Mouse (Mus musculus) embryo, embryonic 9.5 days (tissue): Measurements from ENCODE around the gene Arid2.
"Not testable (repeated sequence)": the region's sequence is repeated elsewhere in the genome, so short reads cannot be mapped to it uniquely, and the experiment has no call there.

Experiments used
- DNase-seq: peaks from one replicate; pipeline ENCODE4 v3.0.0-alpha.2; 2017; ENCODE audit errors: extremely low spot score

The Arid2 gene

DNA sequence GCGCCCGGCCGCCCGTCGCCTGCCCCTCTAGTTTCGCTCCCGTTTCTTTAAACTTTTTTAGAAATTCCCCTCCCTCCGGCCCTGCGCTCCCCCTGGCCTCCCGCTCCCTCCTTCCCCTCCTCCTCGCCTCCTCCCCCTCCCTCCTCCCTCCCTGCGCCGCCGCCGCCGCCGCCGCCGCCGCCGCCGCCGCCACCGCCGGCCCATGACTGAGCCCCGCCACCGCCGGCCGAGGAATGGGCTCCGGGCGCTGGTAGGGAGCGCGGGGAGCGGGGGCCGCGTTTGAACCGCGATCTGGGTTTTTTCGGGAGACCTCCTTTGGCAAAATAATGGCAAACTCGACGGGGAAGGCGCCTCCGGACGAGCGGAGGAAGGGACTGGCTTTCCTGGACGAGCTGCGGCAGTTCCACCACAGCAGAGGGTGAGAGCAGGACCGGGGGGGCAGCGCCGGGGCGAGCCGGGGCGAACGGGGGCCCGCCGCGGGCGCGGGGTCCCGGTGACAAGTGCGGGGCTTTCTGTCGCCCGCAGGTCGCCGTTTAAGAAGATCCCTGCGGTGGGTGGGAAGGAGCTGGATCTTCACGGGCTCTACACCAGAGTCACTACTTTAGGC lies at the start of gene Arid2:
Gene Arid2, plus strand, starts transcription at position 150 of the 607 bp plus-strand sequence.
- peak; percentile 85 for DNase-seq

DNA sequence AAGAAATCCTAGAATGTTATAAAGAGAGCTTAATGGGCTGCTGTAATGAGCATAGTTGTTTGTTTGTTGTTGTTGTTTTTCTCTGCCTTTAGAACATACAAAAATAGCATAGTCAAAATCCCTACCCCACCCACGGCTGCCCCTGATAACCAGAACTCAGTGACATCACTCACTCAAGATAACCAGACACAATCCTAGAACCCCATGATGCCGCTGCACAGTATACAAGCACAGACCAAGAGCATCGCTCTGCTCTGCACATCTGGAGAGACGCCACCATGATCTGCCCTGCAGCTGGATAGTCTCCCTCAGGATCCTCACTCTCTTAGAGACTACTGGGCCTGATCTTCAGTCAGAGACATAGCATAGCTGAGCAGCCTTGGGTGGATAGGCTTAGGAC lies 49.2 kb upstream of the Arid2 start:
- DNase-seq = no peak

DNA sequence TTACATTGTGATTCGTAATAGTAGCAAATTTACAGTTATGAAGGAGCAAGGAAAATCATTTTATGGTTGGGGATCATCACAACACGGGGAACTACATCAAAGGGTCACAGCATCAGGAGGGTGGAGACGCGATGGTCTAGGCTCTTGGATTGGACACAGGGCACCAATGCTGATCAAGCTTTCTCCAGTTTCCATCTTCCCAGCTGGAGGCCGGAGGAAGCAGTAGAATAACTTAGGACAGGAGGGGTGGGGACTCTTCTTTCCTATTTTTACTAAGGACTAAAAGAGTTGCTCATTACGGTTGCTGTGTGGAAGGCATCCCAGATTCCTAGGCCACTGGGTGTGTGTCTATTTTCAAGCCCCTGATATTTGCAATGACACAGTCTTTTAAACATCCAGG lies 43.1 kb upstream of the Arid2 start:
- DNase-seq = no peak

DNA sequence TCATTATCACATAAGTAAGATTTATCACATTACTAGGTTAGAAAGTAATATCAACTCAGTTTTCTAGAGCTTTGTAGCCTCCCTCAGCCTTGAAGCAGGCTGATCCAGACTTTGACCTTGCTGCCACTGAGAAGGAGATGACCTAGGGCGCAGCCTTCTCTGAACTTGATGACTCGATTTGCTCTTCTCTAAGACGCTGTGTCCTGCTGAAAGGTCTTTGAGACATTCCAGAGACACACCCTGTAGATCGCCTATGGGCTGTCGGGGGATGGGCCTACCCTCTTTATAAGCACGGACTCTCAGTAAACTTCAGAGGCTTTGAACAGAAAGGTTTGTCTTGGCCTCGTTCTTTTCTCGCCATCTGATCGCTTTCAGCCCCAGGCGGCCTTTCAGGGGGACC lies 42.6 kb upstream of the Arid2 start:
- DNase-seq = not testable (repeated sequence)

DNA sequence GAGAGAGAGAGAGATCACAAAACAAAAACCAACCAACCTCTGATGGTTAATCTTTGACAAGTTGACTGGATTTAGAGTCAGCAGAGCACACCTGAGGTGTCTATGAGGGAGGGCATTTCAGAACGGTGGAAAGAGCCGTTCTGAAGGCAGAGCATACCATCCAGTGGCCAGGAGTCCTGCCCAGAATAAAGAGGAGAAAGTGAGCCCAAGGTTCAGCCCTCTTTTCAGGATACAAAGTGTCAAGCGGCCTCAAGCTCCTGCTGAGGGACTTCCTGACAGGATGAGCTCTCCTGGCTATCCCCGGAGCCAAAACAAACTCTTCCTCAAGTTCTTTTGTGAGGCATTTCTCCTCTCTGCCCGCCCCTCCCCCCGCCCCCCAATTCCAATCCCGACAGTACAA lies 33.5 kb upstream of the Arid2 start:
- DNase-seq = no peak

DNA sequence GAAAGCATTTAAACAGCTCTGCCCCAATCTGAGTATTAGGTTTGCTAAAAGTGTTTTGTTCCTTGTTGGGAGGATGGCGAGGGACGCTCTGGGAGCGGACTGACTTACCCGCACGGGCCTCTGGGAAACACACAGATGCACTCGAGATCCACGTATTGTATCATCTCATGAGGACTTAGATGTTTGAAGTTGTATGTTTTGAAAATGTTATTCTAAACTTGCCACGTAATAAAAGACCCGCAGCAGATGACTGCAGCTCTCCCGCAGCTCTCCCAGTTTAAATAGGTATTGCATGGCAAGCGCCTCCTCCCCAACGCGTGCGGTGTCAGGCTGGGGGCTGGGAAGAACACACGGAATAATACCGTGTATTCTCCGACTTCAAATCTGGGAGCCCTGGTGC lies 33.0 kb upstream of the Arid2 start:
- peak; percentile 31 for DNase-seq

DNA sequence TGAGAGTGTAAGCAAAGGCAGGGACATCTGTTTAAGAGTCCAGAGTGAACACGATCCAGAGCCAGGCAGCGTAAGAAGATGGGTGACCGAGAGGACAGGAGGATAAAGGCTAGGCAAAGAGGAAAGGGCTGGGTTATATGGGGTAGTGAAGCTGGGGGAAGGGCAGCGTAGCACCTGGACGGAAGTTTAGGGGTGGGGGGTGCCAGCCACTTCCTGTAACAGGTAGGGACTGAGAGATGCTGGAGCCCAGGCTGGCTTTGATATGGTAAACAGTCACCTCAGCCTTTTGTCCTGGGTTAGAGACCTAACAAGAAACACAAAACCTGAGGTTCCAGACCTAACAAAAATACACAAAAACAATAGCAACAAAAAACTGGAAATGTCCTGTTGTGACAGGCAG lies 29.5 kb upstream of the Arid2 start:
- DNase-seq = no peak

DNA sequence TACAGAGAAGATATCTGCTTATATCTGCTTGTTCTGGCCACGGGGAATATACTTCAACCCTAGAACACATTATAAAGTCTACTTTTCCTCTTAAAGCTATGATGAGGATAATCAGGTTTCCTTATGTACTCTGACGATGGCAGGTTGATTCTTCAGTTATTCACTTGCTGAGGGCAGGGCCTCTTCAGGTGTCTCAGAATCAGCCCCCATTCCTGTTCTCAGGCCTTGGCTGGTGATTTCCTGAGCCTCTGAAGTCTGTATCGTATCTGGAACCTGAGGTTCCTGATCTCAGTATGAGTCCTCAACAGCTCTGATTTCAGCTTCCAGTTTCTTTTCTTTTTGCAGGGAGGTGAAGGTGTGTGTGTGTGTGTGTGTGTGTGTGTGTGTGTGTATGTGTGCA lies 22.7 kb upstream of the Arid2 start:
- DNase-seq = no peak

DNA sequence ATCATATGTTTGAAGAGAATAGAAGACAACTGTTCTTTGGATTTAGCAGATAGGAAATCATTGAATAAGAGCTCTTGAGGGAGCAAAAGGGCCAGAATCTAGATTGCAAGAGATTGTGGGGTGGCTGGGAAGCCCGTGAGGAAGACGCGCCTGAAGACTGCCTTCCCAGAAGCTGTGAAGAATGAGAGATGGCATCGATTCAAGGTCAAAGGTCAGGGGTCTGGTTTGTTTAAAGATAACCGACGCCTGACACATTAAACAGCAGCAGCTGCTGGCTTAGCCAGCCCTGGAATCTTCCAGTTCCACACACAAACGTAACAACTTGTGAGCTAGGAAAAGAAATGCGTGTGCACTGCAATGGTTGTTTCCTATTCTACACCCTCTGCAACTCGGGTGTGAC lies 19.4 kb upstream of the Arid2 start:
- no peak for DNase-seq

DNA sequence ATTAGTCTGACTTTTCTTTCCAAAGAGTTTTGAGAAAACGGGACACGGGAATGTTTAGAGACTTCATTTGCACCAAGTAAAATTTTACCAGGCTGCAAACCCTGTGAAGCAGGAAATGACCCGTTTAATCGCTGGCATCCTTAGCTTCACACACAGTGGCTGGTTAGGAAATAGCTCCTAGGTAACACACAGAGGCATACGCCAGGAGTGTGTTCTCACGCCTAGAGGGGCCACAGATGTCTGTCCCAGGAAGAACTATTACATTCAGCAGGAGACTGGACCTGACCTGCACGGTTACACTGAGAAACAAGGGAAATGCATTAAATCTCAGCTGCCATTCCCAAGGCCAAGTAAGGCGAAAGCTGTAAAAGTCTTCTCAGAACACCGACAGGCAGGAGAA lies 18.7 kb upstream of the Arid2 start:
- no peak for DNase-seq

DNA sequence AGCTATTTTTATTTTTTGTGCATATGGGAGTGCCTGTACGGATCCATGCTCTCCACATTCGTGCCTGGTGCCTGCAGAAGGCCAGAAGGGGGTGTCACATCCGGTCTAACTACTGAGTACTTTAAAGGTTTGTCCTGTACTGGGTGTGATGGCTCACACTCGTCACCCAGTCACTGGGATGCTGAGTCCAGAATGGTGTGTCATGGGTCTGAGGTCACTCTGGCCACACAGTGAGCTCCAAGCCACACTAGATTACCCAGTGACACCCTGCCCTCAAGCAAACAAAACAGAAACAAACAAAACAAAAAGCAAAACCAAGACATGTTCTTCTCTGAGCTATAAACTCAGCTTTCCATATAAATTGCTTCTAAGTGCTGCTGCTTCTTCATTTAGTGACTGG lies 17.9 kb upstream of the Arid2 start:
- no peak for DNase-seq

DNA sequence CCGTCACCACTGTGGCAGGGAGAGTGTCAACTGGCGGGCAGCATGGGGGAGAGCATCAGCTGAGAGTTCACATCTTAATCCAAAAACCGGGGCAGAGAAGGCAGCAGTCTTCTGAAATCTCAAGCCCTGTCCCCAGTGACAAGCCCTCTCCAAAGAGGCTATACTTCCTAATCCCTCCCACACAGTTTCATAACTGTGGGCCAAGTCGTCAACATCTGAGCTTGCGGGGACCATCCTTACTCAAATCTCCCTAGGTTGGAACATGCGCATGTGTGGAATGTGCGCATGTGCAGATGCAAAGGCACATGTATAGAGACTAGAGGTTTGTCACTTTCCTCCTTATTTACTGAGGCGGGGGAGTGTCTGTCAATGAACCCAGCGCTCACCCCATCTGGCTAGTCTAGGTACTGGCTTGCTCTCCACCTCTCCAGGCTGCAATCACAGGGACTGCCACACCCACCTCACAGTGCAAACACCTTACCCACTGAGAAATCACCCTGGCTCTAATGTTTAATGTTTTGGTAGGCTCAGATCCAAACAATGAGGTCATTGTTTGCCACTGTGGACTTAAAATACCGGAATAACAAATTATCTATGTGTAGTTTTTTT lies 16.9 kb upstream of the Arid2 start:
- no peak for DNase-seq

DNA sequence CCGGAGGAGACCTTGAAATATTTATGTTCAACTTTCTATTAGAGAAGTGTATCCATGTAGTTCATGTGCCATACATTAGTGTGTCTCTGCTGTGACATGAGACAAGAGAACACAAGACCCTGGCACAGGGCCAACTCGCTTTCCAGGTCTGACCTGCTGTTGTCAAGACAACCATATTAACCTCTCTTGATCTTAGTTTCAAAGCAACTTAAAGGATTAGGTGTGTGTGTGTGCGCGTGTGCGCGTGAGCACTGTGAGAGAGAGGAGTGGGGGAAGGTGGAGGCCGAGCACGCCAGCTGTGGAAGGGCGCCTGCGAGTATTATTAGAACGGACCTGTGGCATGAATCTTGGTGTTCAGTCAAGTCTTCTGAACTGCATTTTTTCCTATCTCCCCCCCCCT lies 15.0 kb upstream of the Arid2 start:
- no peak for DNase-seq

DNA sequence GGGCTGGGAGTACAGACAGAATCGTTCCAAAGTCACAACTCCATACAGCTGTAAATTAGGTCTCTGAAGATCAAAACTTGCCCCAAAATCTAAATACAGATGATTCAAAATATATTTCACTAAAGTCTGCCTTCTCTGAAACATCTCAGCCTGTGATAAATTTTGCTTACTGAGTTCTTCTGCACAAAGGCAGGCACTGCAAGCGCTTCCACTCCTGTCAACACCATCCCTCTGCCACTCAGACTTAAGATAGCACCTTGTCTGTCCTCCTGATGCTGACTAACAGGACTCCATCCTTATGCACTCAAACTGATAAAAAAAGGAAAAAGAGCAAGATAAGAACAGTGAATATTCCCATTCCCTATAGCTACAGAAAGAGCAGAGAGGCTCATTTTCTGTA lies 13.0 kb upstream of the Arid2 start:
- no peak for DNase-seq

DNA sequence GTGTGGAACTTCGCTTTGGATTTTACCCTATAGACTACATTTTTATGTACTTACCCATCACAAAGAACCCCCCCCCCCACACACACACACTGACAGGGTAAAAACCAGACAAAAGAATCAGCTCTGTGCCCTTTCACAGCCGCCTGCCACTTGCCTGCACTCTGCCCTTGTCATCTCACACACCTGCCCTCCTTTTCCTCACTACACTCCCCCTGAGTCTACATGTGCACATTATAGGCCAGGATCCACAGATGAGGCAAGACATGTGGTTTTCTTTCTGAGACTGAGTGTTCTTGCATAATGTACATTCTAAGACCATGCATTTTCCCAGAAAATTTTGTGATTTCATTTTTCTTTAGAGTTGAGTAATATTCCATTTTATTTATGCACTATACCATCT lies 12.1 kb upstream of the Arid2 start:
- DNase-seq = no peak

DNA sequence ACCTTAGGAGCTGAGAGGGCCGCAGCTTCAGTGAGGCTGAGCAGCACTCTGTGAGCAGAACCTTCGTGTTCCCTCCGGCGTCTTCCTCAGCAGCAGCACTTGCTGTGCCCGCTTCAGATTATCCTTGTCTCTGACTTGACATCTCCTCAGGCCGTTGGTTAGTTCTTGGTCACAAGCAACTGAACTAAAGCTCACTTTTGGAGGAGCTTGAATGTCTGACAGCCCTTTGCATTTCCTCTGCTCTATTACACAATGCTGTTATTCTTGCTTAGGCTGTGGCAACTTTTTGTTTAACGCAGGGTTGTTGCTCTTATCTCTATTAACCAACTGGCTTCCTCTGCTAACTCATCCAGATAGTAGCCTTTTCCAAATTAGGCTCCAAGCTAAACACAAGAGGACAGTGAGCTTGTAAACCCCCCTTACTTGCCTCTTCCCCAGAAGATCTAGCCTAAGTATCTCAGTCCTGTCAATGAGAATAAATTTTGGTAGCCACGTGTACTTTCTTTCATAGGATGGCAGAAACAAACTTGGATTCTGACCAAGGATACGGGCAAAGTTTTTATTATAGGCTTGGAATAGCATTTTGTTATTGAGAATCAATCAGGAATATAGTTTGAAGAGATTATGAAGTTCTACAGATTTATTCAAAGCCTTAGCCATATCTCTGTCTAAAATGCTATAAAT lies 11.4 kb upstream of the Arid2 start:
- no peak for DNase-seq

DNA sequence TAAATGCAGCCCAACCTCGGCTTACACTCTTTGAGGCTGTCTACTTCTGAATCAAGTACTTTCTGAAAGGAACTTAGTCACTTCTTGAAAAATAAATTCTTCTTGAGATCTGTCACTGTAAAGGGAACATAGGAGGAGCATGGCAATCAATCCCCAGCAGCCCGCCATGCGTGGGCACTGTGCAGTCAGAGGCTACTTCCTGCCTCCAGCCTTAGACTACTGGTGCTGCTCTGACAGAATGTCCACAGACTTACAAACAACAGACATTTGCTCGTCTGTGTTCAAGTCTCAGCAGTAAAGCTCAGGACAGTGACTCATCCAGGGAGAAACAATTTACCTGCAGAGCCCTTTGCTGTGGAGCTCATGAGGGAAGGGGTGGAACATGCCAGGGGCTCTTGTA lies 10.3 kb upstream of the Arid2 start:
- DNase-seq = no peak

DNA sequence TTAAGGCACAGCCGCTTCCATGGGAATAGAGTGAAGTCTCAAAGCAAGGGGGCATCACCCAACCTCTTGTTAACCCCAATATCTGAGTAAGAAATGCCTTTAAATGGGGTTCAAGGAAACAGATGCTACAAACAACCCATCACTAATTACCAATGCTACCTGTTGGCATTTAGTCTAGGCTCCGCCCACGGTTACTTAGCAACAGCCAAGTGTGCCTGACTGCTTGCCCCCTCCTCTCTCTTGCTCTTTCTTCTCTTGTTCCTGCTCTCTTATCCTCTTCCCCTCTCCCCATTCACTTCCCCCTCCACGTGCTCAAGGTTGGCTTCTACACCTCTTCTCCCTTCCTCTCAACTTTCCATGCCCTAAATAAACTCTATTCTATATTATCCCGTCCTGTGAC lies 6.1 kb upstream of the Arid2 start:
- no peak for DNase-seq

DNA sequence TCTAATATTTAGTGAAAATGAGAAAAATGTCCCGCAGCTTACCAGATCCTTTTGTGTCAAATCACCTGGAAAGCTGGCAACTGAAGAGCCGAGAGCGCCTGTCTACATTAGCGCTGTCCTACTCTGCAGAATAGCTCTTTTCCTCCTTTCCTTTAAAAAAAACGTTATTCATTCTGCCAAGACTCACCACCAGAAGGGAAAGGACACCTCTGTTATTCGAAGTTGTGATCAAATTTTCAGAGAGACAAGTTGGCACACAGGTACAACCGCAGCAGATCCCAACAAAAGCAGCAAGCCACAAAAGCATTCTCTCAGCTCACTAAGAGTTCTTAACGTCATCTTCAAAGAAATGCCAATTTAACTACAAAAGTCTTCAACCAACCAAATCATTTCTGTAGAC lies 4.2 kb upstream of the Arid2 start:
- no peak for DNase-seq

DNA sequence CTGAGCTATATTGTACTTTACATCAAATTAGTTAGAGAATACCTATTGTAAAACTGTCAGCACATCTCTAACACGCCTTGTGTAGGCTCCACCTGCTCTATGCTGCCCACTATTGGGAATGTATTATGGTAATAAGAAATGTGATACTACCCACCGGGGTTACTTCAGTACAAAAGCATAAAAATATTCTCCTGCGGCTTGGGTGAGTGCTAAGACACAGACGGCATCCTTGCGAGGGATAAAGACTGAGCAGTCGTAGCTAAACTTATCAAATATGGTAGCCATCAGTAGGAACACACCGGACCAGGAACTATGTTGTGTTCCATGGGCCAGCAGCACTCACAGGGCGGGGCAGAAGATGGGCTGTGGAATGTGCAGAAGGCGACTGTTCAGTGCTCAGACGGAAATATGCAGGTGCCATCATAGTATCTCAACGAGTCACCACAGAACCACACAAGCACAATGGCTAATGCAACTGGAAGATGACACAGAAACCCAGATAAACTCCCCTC lies 3.3 kb upstream of the Arid2 start:
- DNase-seq = peak; percentile 46

DNA sequence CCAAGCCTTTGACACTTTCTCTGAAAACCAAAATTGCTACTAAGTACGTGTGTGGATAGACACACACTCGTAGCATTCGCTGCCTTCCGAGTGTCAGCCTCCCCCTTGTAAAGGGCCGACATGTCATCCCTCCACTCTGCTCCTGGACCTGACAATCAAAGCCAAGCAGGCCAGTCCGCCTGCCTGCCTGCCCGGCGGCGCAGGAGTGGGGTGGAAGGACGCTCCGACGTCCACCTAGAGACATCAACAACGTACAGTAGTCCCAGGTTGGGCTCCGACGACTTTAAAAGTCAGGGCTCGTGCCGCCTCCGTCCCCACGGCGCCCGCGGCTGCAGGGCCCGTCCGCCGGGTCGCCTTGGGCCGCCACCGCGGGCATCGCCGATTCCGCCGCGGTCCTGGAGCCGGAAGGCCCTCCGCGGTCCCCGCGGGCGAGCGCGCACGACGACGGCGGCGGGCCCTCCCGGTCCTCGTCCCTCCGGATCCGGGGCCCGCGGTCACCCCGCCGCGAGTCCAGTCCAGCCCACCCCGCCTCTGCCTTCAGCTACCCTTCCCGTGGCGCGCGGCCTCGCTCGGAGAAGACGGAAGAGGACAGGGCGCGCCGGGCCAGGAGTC lies 2.5 kb upstream of the Arid2 start:
- DNase-seq = no peak

DNA sequence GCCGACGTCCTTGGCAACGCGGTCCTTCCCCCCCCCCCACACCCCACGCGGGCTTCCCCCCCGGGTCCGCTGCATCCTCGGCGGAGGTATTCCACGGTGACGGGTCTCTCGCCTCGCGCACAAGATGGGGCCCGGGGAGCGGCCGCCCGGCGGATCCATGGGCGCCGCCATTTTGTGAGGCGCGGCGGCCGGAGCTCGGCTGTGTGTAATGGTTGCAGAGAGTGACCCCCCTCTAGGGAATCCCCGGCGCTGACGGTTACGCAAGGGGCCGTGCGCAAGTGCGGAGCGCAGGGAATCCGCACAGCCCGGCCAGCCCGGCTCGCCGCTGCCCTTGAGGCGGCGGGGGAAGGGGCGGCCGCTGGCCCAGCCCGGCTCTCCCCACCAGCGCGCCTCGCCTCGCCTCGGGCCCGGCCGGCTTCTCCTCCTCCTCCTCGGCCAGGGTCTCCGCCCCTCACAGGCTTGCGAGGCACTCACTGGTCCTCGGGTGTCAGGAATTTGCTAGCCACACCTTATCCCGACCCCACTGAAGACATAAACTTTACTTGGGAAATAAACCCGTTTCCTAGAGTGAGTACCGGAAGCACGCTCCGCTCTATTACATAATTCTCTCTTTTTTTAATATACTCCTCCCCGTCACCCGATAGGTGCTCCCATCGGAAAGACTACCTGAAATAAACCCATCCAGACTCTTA lies 1.8 kb upstream of the Arid2 start:
- peak; percentile 91 for DNase-seq
